Mouse (Mus musculus) liver, embryonic 16.5 days (tissue): ENCODE results near the gene Pglyrp4. TPM values are rescaled to one million over a fixed set of nuclear protein-coding genes. Genes with fewer than 3 reads are reported as not detected.
"Not testable (repeated sequence)": the region's sequence is repeated elsewhere in the genome, so short reads cannot be mapped to it uniquely, and the experiment has no call there.

Experiments used
- ATAC-seq: fragments of 200-750 bp; cut with Nextera tagmentation; 2 replicates; pipeline ENCODE4 v1.8.0; 2017; ENCODE audit warnings: low read depth, mild to moderate bottlenecking, moderate number of reproducible peaks, moderate library complexity
- H3K27ac ChIP-seq: fragments of 300-500 bp; sonication (generic); 2 replicates; pipeline ENCODE4 v1.5.1; 2014; ENCODE audit warnings: mild to moderate bottlenecking, low read length
- H3K27me3 ChIP-seq: fragments of 300-500 bp; sonication (generic); 2 replicates; pipeline ENCODE4 v1.6.1; 2014; ENCODE audit warnings: low read depth, low read length, mixed read lengths; ENCODE audit not compliant: control insufficient read depth, insufficient read depth
- H3K36me3 ChIP-seq: fragments of 300-500 bp; sonication (generic); 2 replicates; pipeline ENCODE4 v1.6.1; 2014; ENCODE audit warnings: mild to moderate bottlenecking; ENCODE audit not compliant: control insufficient read depth, insufficient read depth
- H3K4me1 ChIP-seq: fragments of 300-500 bp; sonication (generic); 2 replicates; pipeline ENCODE4 v1.6.1; 2014; ENCODE audit warnings: low read depth, low read length, mixed read lengths; ENCODE audit not compliant: control insufficient read depth
- H3K4me2 ChIP-seq: fragments of 300-500 bp; sonication (generic); 2 replicates; pipeline ENCODE4 v1.6.1; 2014; ENCODE audit warnings: low read depth, low read length, mixed read lengths
- H3K4me3 ChIP-seq: fragments of 300-500 bp; sonication (generic); 2 replicates; pipeline ENCODE4 v1.5.1; 2014; ENCODE audit warnings: low read depth, mild to moderate bottlenecking, low read length
- H3K9ac ChIP-seq: fragments of 300-500 bp; sonication (generic); 2 replicates; pipeline ENCODE4 v1.6.1; 2014; ENCODE audit warnings: low read depth, low read length
- H3K9me3 ChIP-seq: fragments of 300-500 bp; sonication (generic); replicated peaks from 2 replicates; pipeline ENCODE4 v1.6.1; 2016; ENCODE audit warnings: low read length; ENCODE audit not compliant: control insufficient read depth
- WGBS: fragments of 180-500 bp; shearing (Covaris S2); extraction: QIAGEN DNeasy Blood & Tissue Kit; methylation state at CpG from one replicate; pipeline ENCODE4 v1.1.7; 2014; ENCODE audit not compliant: insufficient replicate concordance; 5-methylcytosine and 5-hydroxymethylcytosine counted together
- polyA plus RNA-seq: library from polyadenylated mRNA; unstranded; fragments of >200 nt; fragmentation: Nextera tagmentation; extraction: Ambion mirVana; gene quantifications from 2 replicates; pipeline ENCODE4 v1.2.1, GENCODE M21; 2015

Gene Pglyrp4
- polyA plus RNA-seq, 1 experiment from 2014 or later, result 0.06 TPM

- ATAC-seq, result peak; percentile 19; the same call in 1 of the 2 replicates
- Histone ChIP-seq H3K4me2 (no peak overlapping the region), H3K27me3 (no peaks in the 10 kb centered on the region), H3K36me3 (no peaks in the 10 kb centered on the region), H3K9ac (no peak overlapping the region), H3K9me3 (no peaks in the 10 kb centered on the region), H3K4me3 (no peak overlapping the region), H3K4me1 (no peaks in the 10 kb centered on the region), H3K27ac (no peak overlapping the region)
- WGBS, result 36% methylated on average over 12 of the region's 12 CpGs
These were observed 16.9 kb upstream of the Pglyrp4 start for GRCm38 (mm10) chr3:90709591-90710460.

GRCm38 (mm10) chr3:90749658-90750057, 23.0 kb downstream of the Pglyrp4 start:
- H3K4me2 ChIP-seq, result no peak overlapping the region
- H3K9me3 ChIP-seq, result no peaks in the 10 kb centered on the region
- H3K27me3 ChIP-seq, result no peaks in the 10 kb centered on the region
- H3K4me1 ChIP-seq, result no peaks in the 10 kb centered on the region
- 60% methylated on average over 1 of the region's 1 CpGs for WGBS
- no peak overlapping the region for H3K4me3 ChIP-seq
- no peak overlapping the region for H3K9ac ChIP-seq
- H3K27ac ChIP-seq, result no peak overlapping the region
- no peak for ATAC-seq
- no peaks in the 10 kb centered on the region for H3K36me3 ChIP-seq

DNA sequence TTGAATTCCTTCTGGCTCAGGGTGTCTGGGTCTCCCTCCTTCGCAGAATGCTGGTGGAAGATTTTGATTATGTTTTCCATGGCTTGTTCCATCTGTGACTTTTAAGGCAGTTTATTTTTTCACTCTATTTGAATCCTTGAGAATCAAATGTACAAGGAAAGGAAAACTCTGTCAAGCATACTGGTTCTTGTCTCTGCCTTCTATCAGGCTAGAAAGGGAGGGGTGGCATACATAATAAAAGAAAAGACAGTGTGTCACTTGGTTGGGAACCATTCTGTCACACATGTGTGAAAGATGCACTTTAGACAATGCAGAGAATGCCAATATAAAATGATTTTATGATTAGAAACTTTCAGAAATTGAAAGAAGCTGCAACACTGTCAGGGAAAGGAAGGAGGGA, 51.1 kb downstream of the Pglyrp4 start, which contains the start of gene Gm5849:
Gm5849 (minus strand) TSS at position 101 of the 400 bp plus-strand sequence.
- not testable (repeated sequence) for H3K9ac ChIP-seq, H3K4me1 ChIP-seq, H3K4me3 ChIP-seq, H3K36me3 ChIP-seq, H3K27me3 ChIP-seq, H3K9me3 ChIP-seq, H3K27ac ChIP-seq, H3K4me2 ChIP-seq, ATAC-seq
- WGBS, result 71% methylated on average over 1 of the region's 1 CpGs

Other genes with a start within 250 kb of the Pglyrp4 start
- 17.8 and 18.2 TPM in 2 replicates for gene Snapin, start 235.9 kb upstream of the Pglyrp4 start, polyA plus RNA-seq
- 38.8 and 41.2 TPM in 2 replicates for gene Chtop, start 217.4 kb upstream of the Pglyrp4 start, polyA plus RNA-seq
- 26.5 and 33.8 TPM in 2 replicates for gene S100a1, start 212.5 kb upstream of the Pglyrp4 start, polyA plus RNA-seq
- gene S100a13, start 212.5 kb upstream of the Pglyrp4 start, polyA plus RNA-seq, result 18.9 and 19.6 TPM in 2 replicates
- gene S100a14, start 200.1 kb upstream of the Pglyrp4 start, polyA plus RNA-seq, result 0.09 TPM in 1 of 2 replicates, not detected in the other
- gene S100a16, start 189.7 kb upstream of the Pglyrp4 start, polyA plus RNA-seq, result 31.5 and 34.8 TPM in 2 replicates
- not detected in 2 replicates for gene S100a3, start 166.3 kb upstream of the Pglyrp4 start, polyA plus RNA-seq
- not detected in 2 replicates for gene S100a2, start 136.7 kb upstream of the Pglyrp4 start, polyA plus RNA-seq
- gene Gm42674, start 125.0 kb upstream of the Pglyrp4 start, polyA plus RNA-seq, result not detected in 2 replicates
- 2.2 and 2.5 TPM in 2 replicates for gene S100a4, start 123.1 kb upstream of the Pglyrp4 start, polyA plus RNA-seq
- gene S100a5, start 118.4 kb upstream of the Pglyrp4 start, polyA plus RNA-seq, result not detected in 2 replicates
- gene S100a6, start 114.0 kb upstream of the Pglyrp4 start, polyA plus RNA-seq, result 18.6 and 18.7 TPM in 2 replicates
- gene S100a7a, start 72.9 kb upstream of the Pglyrp4 start, polyA plus RNA-seq, result 0.06 TPM in 1 of 2 replicates, not detected in the other
- 2,698 and 2,791 TPM in 2 replicates for gene S100a8, start 57.9 kb upstream of the Pglyrp4 start, polyA plus RNA-seq
- gene S100a9, start 31.2 kb upstream of the Pglyrp4 start, polyA plus RNA-seq, result 1,737 and 1,805 TPM in 2 replicates
- gene Gm5849, start 51.0 kb downstream of the Pglyrp4 start, polyA plus RNA-seq, result not detected in 2 replicates